Mouse (Mus musculus): Measurements from ENCODE around the gene Grm7.

Grm7 gene

DNA sequence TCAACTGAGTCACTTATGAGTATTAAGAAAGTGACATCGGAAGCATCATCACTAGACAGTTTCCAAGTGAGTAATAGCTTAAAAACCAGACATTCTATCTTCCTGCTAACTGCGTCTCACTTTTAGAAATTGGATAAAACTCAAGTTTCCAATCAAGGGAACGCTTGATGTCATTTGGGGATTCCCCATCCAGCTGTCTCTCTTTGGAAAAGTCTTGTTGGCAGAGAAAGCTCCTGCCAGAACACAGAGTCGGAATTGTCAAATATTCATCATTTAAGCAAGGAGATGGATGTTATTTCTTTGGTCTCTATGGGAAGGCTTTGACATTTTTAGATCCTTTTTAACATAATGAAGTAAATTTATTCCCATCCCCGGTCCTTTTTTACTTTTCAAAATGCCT, 336.6 kb downstream of the Grm7 start:
- no peak for DNase-seq

- no peak for DNase-seq
Observed at GRCm38 (mm10) chr6:111039099-111039498, 393.7 kb downstream of the Grm7 start.

DNA sequence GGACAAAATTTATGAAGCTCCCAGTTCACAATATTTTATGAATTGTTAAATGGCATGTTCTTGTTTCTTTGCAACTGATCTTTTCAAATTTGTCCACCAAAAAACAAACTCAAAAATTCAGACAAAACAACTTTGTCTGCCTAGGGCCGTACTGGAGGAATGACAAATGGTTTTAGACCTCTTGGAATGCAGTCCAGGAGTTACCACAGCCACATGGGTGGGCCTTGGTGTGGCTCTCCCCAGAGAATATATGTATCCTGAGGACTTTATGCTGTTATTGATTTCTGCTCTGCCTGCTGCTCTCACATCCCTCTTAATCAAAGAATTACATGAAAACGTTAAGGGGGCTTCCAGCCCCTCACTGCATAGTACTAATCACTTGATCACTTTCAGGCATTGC, 400.5 kb downstream of the Grm7 start:
- DNase-seq, result no peak

DNA sequence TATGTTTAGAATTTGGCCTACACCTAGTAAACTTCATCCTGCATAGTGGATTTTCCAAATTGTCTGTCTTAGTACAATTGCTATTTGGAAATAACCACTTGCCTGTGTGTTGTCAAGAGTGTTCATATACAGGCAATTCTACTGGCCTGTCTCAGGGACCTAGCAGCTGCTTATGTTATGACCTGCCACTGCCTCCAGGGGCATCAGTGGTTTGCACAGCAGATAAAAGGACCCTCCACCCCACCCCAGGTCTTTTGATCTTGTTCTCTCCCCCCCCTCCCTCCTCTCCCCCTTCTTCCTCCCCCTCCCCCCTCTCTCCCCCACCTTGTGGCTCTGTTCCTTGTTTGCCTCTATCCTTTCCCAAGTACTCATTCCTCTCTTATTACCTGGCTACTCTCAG, 403.9 kb downstream of the Grm7 start:
- no peak for DNase-seq

GRCm38 (mm10) chr6:111054001-111054975, 408.9 kb downstream of the Grm7 start:
- DNase-seq, result no peak

GRCm38 (mm10) chr6:111057798-111058197, 412.4 kb downstream of the Grm7 start:
- DNase-seq, result no peak

DNA sequence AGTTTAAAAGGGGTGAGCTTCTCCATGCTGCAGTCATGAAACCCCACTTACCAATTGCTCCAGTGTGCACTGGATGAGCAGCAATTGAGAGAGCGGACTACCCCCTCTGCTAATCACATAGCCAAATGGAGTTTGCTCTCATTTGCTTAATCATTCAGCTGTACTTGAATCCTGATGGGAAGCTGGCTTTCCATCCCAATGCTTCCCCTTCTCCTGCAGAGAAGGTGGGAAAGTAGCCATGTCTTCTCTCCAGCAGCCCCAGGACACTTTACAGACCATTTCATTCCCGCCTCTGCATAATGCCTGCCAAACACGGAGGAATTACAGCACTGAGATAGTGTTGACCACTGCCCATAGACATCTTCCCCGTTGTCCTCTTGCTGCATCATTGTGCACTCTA, 414.6 kb downstream of the Grm7 start:
- DNase-seq, result no peak

DNA sequence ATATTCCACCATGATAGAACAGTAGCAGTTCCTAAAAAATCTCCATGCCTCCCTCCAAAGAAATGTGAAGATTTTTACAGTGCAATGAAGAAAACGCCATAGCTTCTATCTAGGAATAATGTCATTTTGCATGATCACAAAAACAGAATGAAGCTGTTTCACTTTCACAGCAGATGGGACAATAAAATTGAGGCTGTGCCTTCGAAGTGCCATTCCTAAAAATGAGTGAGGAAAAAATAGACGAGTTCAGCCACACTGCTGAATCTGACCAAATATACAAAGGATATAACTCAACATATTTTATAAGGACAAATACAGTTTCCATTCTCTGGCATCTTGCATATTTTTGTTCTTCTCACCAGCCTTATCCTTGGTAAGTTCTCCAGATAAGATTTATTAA, 439.2 kb downstream of the Grm7 start:
- no peak for DNase-seq

GRCm38 (mm10) chr6:111094818-111095217, 449.4 kb downstream of the Grm7 start:
- no peak for DNase-seq

GRCm38 (mm10) chr6:111105485-111105884, 460.1 kb downstream of the Grm7 start:
- no peak for DNase-seq

GRCm38 (mm10) chr6:111161037-111161436, 515.7 kb downstream of the Grm7 start:
- no peak for DNase-seq

- no peak for DNase-seq
Observed at GRCm38 (mm10) chr6:111195333-111195732, 550.0 kb downstream of the Grm7 start.

DNA sequence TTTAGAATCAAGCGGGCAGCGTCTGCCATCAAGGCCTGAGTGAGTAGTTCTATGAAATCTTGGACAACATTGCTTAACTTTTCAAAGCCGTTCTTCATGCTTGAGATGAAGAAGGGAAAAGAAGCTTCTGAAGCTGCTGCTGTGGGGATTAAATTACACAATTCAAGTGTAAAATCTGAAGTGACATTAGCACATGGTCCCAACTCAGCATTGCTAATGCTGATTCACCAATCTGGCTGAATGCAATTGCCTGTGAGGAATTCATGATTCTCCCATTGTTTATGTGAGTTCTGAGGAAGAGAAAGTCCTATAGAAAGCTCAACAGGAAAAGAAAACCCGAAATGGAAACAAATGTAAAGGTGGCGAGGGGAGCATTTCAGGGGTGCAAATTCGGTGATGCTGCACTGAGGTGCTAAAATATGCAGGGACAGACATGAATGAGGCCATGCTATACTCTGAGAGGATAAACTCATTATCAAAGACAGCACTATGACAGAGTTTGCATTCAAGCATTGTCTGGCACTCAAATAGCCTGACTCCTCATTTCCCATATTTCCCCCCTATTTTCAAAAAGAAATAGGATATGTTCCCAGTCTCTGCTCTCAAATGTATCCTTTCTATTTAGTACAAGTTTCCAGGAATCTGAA, 575.8 kb downstream of the Grm7 start:
- DNase-seq, result no peak

DNA sequence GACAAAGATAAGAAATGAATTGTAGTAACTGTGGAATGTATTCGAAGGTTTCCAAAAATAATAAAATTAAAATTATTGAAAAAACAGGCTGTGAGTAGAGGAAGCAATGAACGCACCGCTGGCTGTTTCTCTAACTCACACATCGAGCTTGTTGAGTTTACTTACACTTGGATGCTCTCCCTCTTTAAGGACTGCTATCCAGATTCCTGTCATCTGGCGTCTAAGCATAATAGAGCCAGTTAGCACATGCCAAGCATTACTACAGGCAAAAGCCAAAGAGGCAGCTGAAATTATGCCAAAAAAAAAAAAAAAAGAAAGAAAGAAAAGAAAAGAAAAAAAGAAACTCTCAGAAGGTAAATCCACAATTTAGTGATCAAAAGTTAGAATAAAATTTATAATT, 609.8 kb downstream of the Grm7 start:
- no peak for DNase-seq

DNA sequence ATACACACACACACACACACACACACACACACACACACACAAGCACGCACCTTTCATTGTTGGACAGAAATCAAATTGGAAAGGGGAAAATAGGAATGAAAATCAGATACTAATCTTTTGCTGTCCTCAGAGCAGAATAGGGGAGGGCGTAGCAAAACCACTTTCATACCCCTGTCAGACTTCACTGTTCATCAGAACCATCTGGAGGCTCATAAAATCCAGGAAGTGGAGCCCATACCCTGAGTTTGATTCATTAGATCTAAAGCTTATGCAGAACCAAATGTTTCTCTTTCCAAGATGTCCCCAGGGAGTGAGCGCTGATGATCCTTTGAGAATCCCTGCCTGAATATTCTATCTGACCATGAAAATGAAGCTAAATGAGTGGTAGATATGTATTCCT, 611.6 kb downstream of the Grm7 start:
- DNase-seq, result no peak

GRCm38 (mm10) chr6:111258256-111258655, 612.9 kb downstream of the Grm7 start:
- no peak for DNase-seq

- no peak for DNase-seq
Observed at GRCm38 (mm10) chr6:111261181-111261580, 615.8 kb downstream of the Grm7 start.

- DNase-seq, result no peak
Observed at GRCm38 (mm10) chr6:111276657-111277056, 631.3 kb downstream of the Grm7 start.

- no peak for DNase-seq
Observed at GRCm38 (mm10) chr6:111278516-111278915, 633.1 kb downstream of the Grm7 start.

DNA sequence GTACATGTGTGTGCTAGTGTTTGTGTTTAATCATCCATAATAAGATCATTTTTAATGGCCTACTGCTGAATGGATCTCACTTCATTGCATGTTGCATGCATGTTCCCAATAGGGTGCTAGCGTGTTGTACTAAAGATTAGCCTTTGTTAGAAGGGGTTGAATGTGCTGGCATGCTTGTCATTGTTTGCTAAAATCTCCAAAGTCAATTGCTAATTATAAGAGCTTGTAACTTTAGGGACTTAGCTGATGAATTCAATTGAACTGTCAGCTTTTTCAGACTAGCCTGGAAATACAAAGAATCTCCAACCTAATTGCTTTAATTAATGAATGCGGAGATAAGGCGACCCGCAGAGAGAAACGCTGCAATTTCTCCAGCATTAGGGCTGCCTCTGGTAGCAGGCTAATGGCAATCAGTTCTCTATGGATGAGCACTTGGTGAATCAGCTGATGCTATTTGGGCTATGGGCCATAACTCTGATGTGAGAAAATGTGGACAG, 648.2 kb downstream of the Grm7 start:
- DNase-seq, result no peak

GRCm38 (mm10) chr6:111303912-111304555, 658.7 kb downstream of the Grm7 start:
- no peak for DNase-seq

GRCm38 (mm10) chr6:111361681-111362080, 716.3 kb downstream of the Grm7 start:
- no peak for DNase-seq

DNA sequence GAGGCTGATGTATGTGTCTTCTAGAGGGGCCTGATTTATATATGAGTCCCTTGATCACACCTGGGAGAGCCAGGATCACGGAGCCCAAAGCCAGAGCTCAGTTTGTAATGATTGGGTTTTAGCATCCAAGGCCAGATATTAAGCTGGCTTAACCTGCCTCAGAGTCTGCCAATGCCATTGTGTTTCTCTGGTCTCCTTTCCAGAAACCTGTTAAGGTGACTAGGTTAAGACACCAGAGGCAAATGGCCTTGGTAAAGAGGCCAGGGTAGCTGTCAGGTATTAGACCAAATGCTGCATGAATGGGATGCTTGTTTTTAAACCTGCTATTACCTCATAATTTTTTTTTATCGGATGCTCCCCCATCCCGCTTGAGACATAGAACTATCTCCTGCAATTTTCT, 722.7 kb downstream of the Grm7 start:
- no peak for DNase-seq

- DNase-seq, result no peak
Observed at GRCm38 (mm10) chr6:111368551-111368950, 723.2 kb downstream of the Grm7 start.
